Mouse (Mus musculus) midbrain, embryonic 11.5 days (tissue): ENCODE results near the gene Ric1. TPM values are rescaled to one million over a fixed set of nuclear protein-coding genes. Genes with fewer than 3 reads are reported as not detected.
A peak's percentile ranks its signal among the peaks of the same experiment; 100 is the strongest.

ENCODE experiments used
- ATAC-seq: fragments of 200-750 bp; cut with Nextera tagmentation; 2 replicates; pipeline ENCODE4 v1.8.0; 2017; ENCODE audit warnings: moderate TSS enrichment, moderate library complexity; ENCODE audit not compliant: low FRiP score
- DNase-seq: peaks from one replicate; pipeline ENCODE4 v3.0.0; 2015; ENCODE audit warnings: low spot score; ENCODE audit errors: missing footprints
- H3K27ac ChIP-seq: fragments of 300-500 bp; sonication (generic); 2 replicates; pipeline ENCODE4 v1.5.1; 2014; ENCODE audit warnings: low read depth, low read length
- H3K27me3 ChIP-seq: fragments of 300-500 bp; sonication (generic); 2 replicates; pipeline ENCODE4 v1.6.1; 2014; ENCODE audit warnings: mild to moderate bottlenecking, low read length, moderate library complexity, mixed read lengths; ENCODE audit not compliant: control insufficient read depth, insufficient read depth
- H3K36me3 ChIP-seq: fragments of 300-500 bp; sonication (generic); 2 replicates; pipeline ENCODE4 v1.6.1; 2014; ENCODE audit warnings: mild to moderate bottlenecking, low read length, moderate library complexity, mixed read lengths; ENCODE audit not compliant: control insufficient read depth, insufficient read depth
- H3K4me1 ChIP-seq: fragments of 300-500 bp; sonication (generic); 2 replicates; pipeline ENCODE4 v1.6.1; 2014; ENCODE audit warnings: low read length; ENCODE audit not compliant: control insufficient read depth, insufficient read depth
- H3K4me2 ChIP-seq: fragments of 300-500 bp; sonication (generic); 2 replicates; pipeline ENCODE4 v1.6.1; 2014; ENCODE audit warnings: mild to moderate bottlenecking, moderate library complexity
- H3K4me3 ChIP-seq: fragments of 300-500 bp; sonication (generic); 2 replicates; pipeline ENCODE4 v1.5.1; 2014; ENCODE audit warnings: low read depth, low read length
- H3K9ac ChIP-seq: fragments of 300-500 bp; sonication (generic); 2 replicates; pipeline ENCODE4 v1.6.1; 2014; ENCODE audit warnings: low read length
- H3K9me3 ChIP-seq: fragments of 300-500 bp; sonication (generic); 2 replicates; pipeline ENCODE4 v1.6.1; 2016; ENCODE audit warnings: low read length; ENCODE audit not compliant: control insufficient read depth
- WGBS: fragments of 180-500 bp; shearing (Covaris S2); extraction: QIAGEN DNeasy Blood & Tissue Kit; methylation state at CpG from one replicate; pipeline ENCODE4 v1.1.7; 2014; 5-methylcytosine and 5-hydroxymethylcytosine counted together
- polyA plus RNA-seq: library from polyadenylated mRNA; unstranded; fragments of >200 nt; fragmentation: Nextera tagmentation; extraction: Ambion mirVana; gene quantifications from 2 replicates; pipeline ENCODE4 v1.2.1, GENCODE M21; 2014

Gene Ric1
- polyA plus RNA-seq, 1 experiment from 2014 or later: 10.8 TPM

DNA sequence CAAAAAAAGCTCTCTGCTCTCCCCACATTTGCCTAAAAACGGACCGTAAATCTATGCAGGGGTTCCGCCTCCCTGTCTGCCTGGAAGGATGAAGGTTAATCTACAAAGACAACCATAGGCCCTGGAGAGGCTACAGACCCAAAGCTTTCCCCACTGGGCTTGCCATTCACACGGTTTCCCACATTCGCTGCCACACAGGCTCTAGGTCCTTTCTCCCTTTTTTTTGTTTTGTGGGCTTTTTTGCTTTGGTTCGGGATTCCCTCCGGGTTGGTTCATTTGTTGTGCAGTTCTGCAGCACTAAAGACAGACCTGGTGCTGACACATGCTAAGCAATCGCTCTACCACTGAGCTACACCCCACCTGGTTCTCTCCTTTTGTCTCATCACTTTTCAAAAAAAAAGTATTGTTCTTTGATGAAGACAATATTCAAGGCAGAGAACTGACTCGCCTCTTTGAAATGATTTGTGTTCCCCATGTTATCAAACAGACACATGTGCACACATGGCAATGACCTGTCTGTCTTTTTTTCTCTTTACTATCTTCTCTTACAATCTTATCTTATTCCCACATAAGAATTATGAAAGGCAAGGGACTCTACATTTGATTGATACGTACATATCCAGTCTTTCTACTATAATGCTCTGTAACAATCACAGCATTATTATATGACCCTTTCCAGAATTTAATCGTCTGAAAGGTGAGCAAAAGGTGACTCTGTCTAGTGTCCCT is 121.3 kb downstream of the Ric1 start:
- H3K4me3 ChIP-seq: no peak overlapping the region
- no peak for ATAC-seq
- no peak overlapping the region for H3K27ac ChIP-seq
- H3K27me3 ChIP-seq: no peaks in the 10 kb centered on the region
- WGBS: 71% methylated on average over 11 of the region's 11 CpGs
- H3K9ac ChIP-seq: no peak overlapping the region
- no peak overlapping the region for H3K4me2 ChIP-seq
- no peak for DNase-seq
- no peaks in the 10 kb centered on the region; the same call in 1 of the 2 replicates for H3K36me3 ChIP-seq
- 0 out of 2 replicates have a peak, but pooled peaks cover 2% of the 10 kb centered on the region for H3K9me3 ChIP-seq
- H3K4me1 ChIP-seq: peaks cover 6% of the 10 kb centered on the region; the same call in 1 of the 2 replicates

DNA sequence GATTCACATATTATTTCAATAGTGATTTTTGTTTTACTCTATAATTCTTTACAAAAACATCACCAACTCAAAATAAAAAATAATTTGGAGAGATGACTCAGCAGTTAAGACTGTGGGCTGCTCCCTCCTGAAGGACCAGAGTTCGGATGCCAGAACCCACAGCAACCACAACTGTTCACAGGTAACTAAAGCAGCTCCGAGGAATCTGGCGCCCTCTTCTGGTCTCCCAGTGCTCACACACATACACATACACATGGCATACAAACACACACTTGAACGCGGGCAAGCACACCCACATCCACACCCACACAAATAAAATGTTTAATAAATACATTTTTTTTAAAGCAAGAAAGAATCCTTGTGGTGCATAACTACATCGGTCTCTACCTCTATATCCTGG is 122.7 kb downstream of the Ric1 start:
- Histone ChIP-seq H3K4me1 (peaks cover 6% of the 10 kb centered on the region; the same call in 1 of the 2 replicates), H3K27me3 (no peaks in the 10 kb centered on the region), H3K9me3 (0 out of 2 replicates have a peak, but pooled peaks cover 2% of the 10 kb centered on the region), H3K4me3 (no peak overlapping the region), H3K4me2 (no peak overlapping the region), H3K9ac (no peak overlapping the region), H3K36me3 (no peaks in the 10 kb centered on the region; the same call in 1 of the 2 replicates), H3K27ac (no peak overlapping the region)
- 97% methylated on average over 6 of the region's 6 CpGs for WGBS
- DNase-seq: no peak
- ATAC-seq: no peak

- under 1% methylated on average over 84 of the region's 90 CpGs for WGBS
- Histone ChIP-seq H3K9me3 (0 out of 2 replicates have a peak, but pooled peaks cover 2% of the 10 kb centered on the region), H3K4me2 (peak within 1 kb of the TSS; percentile 65), H3K9ac (peak within 1 kb of the TSS; percentile 88), H3K4me1 (peaks cover 3% of the 10 kb centered on the region; the same call in 1 of the 2 replicates), H3K36me3 (no peaks in the 10 kb centered on the region; the same call in 1 of the 2 replicates), H3K27ac (peak within 1 kb of the TSS; percentile 80), H3K4me3 (peak within 1 kb of the TSS; percentile 77), H3K27me3 (no peaks in the 10 kb centered on the region)
- DNase-seq: peak; percentile 100
- ATAC-seq: peak; percentile 94
Observed at GRCm38 (mm10) chr19:29647651-29648549, 125.8 kb downstream of the Ric1 start, which contains the start of gene Ermp1. Gene Ermp1, minus strand, starts transcription at chr19:29648415.

DNA sequence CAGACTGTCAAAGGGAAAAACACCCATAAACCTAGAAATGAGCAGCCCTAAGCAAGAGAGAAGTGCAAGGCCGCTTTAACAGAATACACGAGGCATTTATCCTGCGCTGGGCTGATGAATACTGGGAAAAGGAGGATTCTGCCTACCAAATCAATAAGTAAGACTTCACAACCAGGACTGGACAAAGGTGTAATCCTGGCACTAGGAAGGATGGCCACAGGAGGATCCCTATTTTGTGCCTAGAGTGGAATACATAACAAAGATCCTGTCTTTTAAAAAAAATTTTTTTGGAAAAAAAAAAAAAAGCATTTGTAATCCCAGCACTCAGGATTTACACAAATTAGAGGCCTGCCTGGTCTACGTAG is 126.5 kb downstream of the Ric1 start:
- no peak overlapping the region for H3K27ac ChIP-seq
- ATAC-seq: 0 out of 2 replicates have a peak, but pooled peaks have one; percentile 10

GRCm38 (mm10) chr19:29649683-29650082 is 127.6 kb downstream of the Ric1 start:
- no peak overlapping the region for H3K27ac ChIP-seq
- no peaks in the 10 kb centered on the region; the same call in 1 of the 2 replicates for H3K36me3 ChIP-seq
- 0 out of 2 replicates have a peak, but pooled peaks cover 2% of the 10 kb centered on the region for H3K9me3 ChIP-seq
- peaks cover 3% of the 10 kb centered on the region; the same call in 1 of the 2 replicates for H3K4me1 ChIP-seq
- H3K27me3 ChIP-seq: no peaks in the 10 kb centered on the region
- H3K4me3 ChIP-seq: no peak overlapping the region
- no peak overlapping the region for H3K4me2 ChIP-seq
- WGBS: 86% methylated on average over 1 of the region's 1 CpGs
- ATAC-seq: no peak
- H3K9ac ChIP-seq: no peak overlapping the region
- no peak for DNase-seq

More for the DNA sequence above, 126.5 kb downstream of the Ric1 start:
- Histone ChIP-seq H3K9ac (no peak overlapping the region; the same call in 1 of the 2 replicates), H3K4me2 (peak overlapping the region; percentile 65; the same call in 1 of the 2 replicates), H3K4me3 (peak overlapping the region; percentile 77), H3K36me3 (no peaks in the 10 kb centered on the region; the same call in 1 of the 2 replicates), H3K9me3 (0 out of 2 replicates have a peak, but pooled peaks cover 2% of the 10 kb centered on the region), H3K27me3 (no peaks in the 10 kb centered on the region), H3K4me1 (peaks cover 3% of the 10 kb centered on the region; the same call in 1 of the 2 replicates)
- DNase-seq: no peak
- WGBS: 25% methylated on average over 4 of the region's 4 CpGs

DNA sequence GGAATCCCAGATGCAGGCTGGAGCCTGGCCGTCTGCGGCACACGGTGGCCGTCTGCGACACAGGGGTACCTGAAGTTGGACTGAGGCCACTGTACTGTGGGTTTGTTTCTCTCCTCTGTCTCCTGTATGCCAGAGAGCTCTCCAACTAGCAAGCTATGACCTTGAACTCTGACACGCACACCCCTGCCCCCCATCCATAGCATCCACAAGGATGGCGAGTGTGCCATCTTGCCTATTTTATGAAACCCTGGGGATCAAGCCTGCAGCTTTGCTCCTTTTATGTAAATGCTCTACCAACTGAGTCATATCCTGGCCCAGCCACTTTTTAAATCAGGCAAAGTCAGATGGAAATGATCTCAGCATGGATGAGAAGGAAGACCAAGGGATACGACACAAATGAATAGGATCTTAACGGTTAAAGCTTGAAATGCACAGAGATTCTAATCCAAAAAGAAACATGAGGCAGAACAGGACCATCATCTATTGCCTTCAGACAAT is 131.7 kb downstream of the Ric1 start:
- 84% methylated on average over 9 of the region's 9 CpGs for WGBS
- no peak overlapping the region for H3K9ac ChIP-seq

GRCm38 (mm10) chr19:29655148-29655547 is 133.1 kb downstream of the Ric1 start:
- ATAC-seq: no peak
- no peaks in the 10 kb centered on the region for H3K27me3 ChIP-seq

More for the DNA sequence above, 131.7 kb downstream of the Ric1 start:
- no peak for ATAC-seq
- no peak for DNase-seq
- Histone ChIP-seq H3K27ac (no peak overlapping the region), H3K27me3 (no peaks in the 10 kb centered on the region), H3K36me3 (no peaks in the 10 kb centered on the region), H3K4me3 (no peak overlapping the region), H3K9me3 (no peaks in the 10 kb centered on the region), H3K4me1 (no peaks in the 10 kb centered on the region), H3K4me2 (no peak overlapping the region)

DNA sequence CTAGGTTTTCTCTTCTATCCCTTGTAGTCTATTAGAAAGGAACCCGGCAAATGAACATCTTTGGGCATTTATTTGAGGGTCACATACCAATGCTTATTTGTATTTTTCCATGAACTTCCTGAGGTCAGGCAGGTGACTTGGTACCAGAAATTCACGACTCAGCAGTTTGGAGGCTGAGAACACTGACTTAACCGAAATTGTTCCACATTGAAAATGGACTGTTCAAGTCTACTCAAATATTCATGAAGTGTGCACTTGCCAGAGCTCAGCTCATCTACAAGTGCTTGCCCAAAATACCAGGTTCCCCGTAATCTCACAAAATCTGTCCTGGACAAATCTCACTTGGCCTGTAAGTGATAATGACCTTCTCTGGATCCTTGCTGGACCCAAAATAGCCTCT is 133.9 kb downstream of the Ric1 start:
- no peaks in the 10 kb centered on the region for H3K9me3 ChIP-seq
- 78% methylated on average over 4 of the region's 4 CpGs for WGBS
- no peaks in the 10 kb centered on the region for H3K4me1 ChIP-seq
- no peak overlapping the region for H3K27ac ChIP-seq
- H3K27me3 ChIP-seq: no peaks in the 10 kb centered on the region
- H3K9ac ChIP-seq: no peak overlapping the region
- H3K36me3 ChIP-seq: no peaks in the 10 kb centered on the region
- H3K4me3 ChIP-seq: no peak overlapping the region
- ATAC-seq: no peak
- DNase-seq: no peak
- no peak overlapping the region for H3K4me2 ChIP-seq

More at GRCm38 (mm10) chr19:29655148-29655547, 133.1 kb downstream of the Ric1 start:
- H3K4me2 ChIP-seq: no peak overlapping the region
- H3K4me1 ChIP-seq: no peaks in the 10 kb centered on the region
- H3K9ac ChIP-seq: no peak overlapping the region
- no peaks in the 10 kb centered on the region for H3K9me3 ChIP-seq
- no peak overlapping the region for H3K27ac ChIP-seq
- no peak overlapping the region for H3K4me3 ChIP-seq
- DNase-seq: no peak
- 47% methylated on average over 6 of the region's 6 CpGs for WGBS
- H3K36me3 ChIP-seq: no peaks in the 10 kb centered on the region
